Comparison of ENCODE assay signal across 8 mouse cellular contexts in the genomic region with DNA sequence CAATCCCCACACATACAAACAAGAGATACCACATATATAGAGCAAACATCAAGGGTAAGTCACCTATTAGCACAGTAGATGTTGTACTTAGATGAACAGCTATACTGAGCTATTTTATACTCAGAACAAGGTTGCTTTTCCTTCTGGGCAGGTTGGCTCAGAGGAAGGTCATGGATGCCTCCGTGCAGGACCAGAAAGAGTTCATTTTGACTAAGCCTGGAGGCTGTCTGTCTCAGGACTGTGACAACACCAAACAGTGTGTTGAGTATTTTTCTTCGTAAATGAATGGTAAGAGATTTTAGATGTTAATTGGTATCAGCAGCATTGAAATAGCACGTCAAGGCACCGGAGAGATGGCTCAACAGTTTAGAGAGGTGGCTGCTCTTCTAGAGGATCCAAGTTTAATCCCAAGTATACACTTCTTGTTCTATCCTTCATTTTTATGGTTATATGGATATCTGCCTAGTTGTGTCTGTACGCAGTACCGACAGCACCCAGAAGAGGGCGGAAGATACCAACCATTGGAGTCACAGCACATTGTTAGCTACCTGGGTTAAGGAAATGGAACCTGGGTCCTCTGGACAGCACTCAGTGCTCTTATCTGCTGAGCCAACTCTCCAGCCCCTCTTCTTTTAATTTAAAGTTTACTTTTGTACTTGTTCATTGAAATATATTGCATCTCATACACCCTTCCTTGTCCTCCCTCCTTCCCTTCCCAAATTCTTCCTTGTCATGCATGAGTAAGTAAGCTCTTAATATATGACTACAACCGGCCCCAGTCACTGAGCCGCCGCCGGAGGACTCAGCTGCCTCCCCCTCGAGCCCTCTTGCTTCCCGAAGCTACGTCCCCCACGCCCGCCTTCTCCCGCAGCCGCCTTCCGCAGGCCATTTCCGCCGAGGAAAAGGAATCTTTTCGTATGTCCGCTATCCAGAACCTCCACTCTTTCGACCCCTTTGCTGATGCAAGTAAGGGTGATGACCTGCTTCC. TPM values are rescaled to one million over a fixed set of nuclear protein-coding genes. Genes with fewer than 3 reads are reported as not detected.
DNase-seq lines count a peak whose midpoint lies in the region; ATAC-seq and TF ChIP-seq lines count a peak whose summit lies in the region.

No protein-coding gene starts in this region.

- H3K4me2 ChIP-seq in embryonic facial prominence, embryonic 15.5 days (replicated peaks) = peak overlapping the region; percentile 63
- H3K4me2 ChIP-seq in heart, embryonic 11.5 days = peak overlapping the region; percentile 72
- peak overlapping the region; percentile 67 for H3K4me2 ChIP-seq in kidney, embryonic 15.5 days
- peak overlapping the region; percentile 49 for H3K4me2 ChIP-seq in limb, embryonic 15.5 days
- peak overlapping the region; percentile 60 for H3K4me2 ChIP-seq in midbrain, postnatal 0 days (ENCODE audit: low read depth, low read length, poor library complexity, severe bottlenecking)

- H3K27me3 ChIP-seq in embryonic facial prominence, embryonic 15.5 days = no peaks in the 10 kb centered on the region
- no peaks in the 10 kb centered on the region for H3K27me3 ChIP-seq in heart, embryonic 11.5 days (ENCODE audit: control insufficient read depth, insufficient read depth, low read length)
- no peaks in the 10 kb centered on the region for H3K27me3 ChIP-seq in kidney, embryonic 15.5 days
- H3K27me3 ChIP-seq in limb, embryonic 15.5 days = no peaks in the 10 kb centered on the region
- H3K27me3 ChIP-seq in midbrain, postnatal 0 days (ENCODE audit: insufficient read depth, low read length) = no peaks in the 10 kb centered on the region

- no peaks in the 10 kb centered on the region for H3K36me3 ChIP-seq in embryonic facial prominence, embryonic 15.5 days
- H3K36me3 ChIP-seq in heart, embryonic 11.5 days (ENCODE audit: control insufficient read depth, insufficient read depth, low read length) = no peaks in the 10 kb centered on the region
- no peaks in the 10 kb centered on the region for H3K36me3 ChIP-seq in kidney, embryonic 15.5 days
- H3K36me3 ChIP-seq in limb, embryonic 15.5 days = no peaks in the 10 kb centered on the region
- no peaks in the 10 kb centered on the region for H3K36me3 ChIP-seq in midbrain, postnatal 0 days (ENCODE audit: insufficient read depth, low read length)

- ATAC-seq in embryonic facial prominence, embryonic 15.5 days (ENCODE audit: insufficient number of reproducible peaks, low FRiP score, low TSS enrichment, low read depth) = peak; percentile 60; the same call in 1 of the 2 replicates
- peak; percentile 69; the same call in 1 of the 2 replicates for ATAC-seq in heart, embryonic 11.5 days (replicated peaks; ENCODE audit: insufficient number of reproducible peaks, low FRiP score, low TSS enrichment)
- ATAC-seq in kidney, embryonic 15.5 days (replicated peaks; ENCODE audit: low FRiP score) = peak; percentile 90
- no peak for ATAC-seq in limb, embryonic 15.5 days (ENCODE audit: insufficient number of reproducible peaks, low FRiP score, low TSS enrichment, low read depth)
- ATAC-seq in midbrain, postnatal 0 days (ENCODE audit: low FRiP score) = peak; percentile 85

- H3K4me1 ChIP-seq in bone marrow, adult 2 months (ENCODE audit: control insufficient read depth, insufficient read depth, low read length) = no peaks in the 10 kb centered on the region
- no peaks in the 10 kb centered on the region for H3K4me1 ChIP-seq in embryonic facial prominence, embryonic 15.5 days
- no peaks in the 10 kb centered on the region for H3K4me1 ChIP-seq in heart, embryonic 11.5 days (ENCODE audit: control insufficient read depth, insufficient read depth, low read length)
- no peaks in the 10 kb centered on the region for H3K4me1 ChIP-seq in kidney, embryonic 15.5 days
- no peaks in the 10 kb centered on the region for H3K4me1 ChIP-seq in limb, embryonic 15.5 days
- H3K4me1 ChIP-seq in midbrain, postnatal 0 days (ENCODE audit: insufficient read depth, low read length) = no peaks in the 10 kb centered on the region

- H3K9me3 ChIP-seq in embryonic facial prominence, embryonic 15.5 days (replicated peaks) = no peaks in the 10 kb centered on the region
- H3K9me3 ChIP-seq in heart, embryonic 11.5 days (replicated peaks; ENCODE audit: control insufficient read depth, low read length) = no peaks in the 10 kb centered on the region
- no peaks in the 10 kb centered on the region for H3K9me3 ChIP-seq in kidney, embryonic 15.5 days (replicated peaks)
- no peaks in the 10 kb centered on the region for H3K9me3 ChIP-seq in limb, embryonic 15.5 days
- H3K9me3 ChIP-seq in midbrain, postnatal 0 days (ENCODE audit: low read length) = no peaks in the 10 kb centered on the region

- H3K9ac ChIP-seq in embryonic facial prominence, embryonic 15.5 days = no peak overlapping the region
- peak overlapping the region; percentile 49; the same call in 1 of the 2 replicates for H3K9ac ChIP-seq in heart, embryonic 11.5 days (ENCODE audit: low read depth, low read length)
- peak overlapping the region; percentile 35 for H3K9ac ChIP-seq in kidney, embryonic 15.5 days
- no peak overlapping the region for H3K9ac ChIP-seq in limb, embryonic 15.5 days
- peak overlapping the region; percentile 46; the same call in 1 of the 2 replicates for H3K9ac ChIP-seq in midbrain, postnatal 0 days (replicated peaks; ENCODE audit: low read length, poor library complexity, severe bottlenecking)

- WGBS in bone marrow, adult 2 months = 9% methylated on average over 24 of the region's 24 CpGs
- 7% methylated on average over 24 of the region's 24 CpGs for whole genome bisulfite sequencing in embryonic facial prominence, embryonic 15.5 days
- 10% methylated on average over 24 of the region's 24 CpGs for WGBS in heart, embryonic 11.5 days (ENCODE audit: insufficient replicate concordance)
- 8% methylated on average over 24 of the region's 24 CpGs for WGBS in kidney, embryonic 15.5 days
- 8% methylated on average over 24 of the region's 24 CpGs for WGBS in limb, embryonic 15.5 days
- 9% methylated on average over 24 of the region's 24 CpGs for WGBS in midbrain, postnatal 0 days

- no peak overlapping the region for H3K4me3 ChIP-seq in bone marrow, adult 2 months (replicated peaks; ENCODE audit: control insufficient read depth, low read depth, low read length)
- H3K4me3 ChIP-seq in embryonic facial prominence, embryonic 15.5 days (replicated peaks) = peak overlapping the region; percentile 39
- H3K4me3 ChIP-seq in heart, embryonic 11.5 days (ENCODE audit: low read depth, low read length) = peak overlapping the region; percentile 40
- H3K4me3 ChIP-seq in kidney, embryonic 15.5 days (replicated peaks) = peak overlapping the region; percentile 43
- H3K4me3 ChIP-seq in limb, embryonic 15.5 days = peak overlapping the region; percentile 37
- H3K4me3 ChIP-seq in midbrain, postnatal 0 days (ENCODE audit: low read depth, low read length) = peak overlapping the region; percentile 39

- DNase-seq in 416B (ENCODE audit: low read depth) = peak; percentile 57
- DNase-seq in midbrain, postnatal 0 days (ENCODE audit: low spot score) = peak; percentile 79
- DNase-seq in spleen, postnatal 14 days (ENCODE audit: low spot score in 2 of 2) = peak; percentile 45 to 69

- peak; percentile 62 for TF ChIP-seq CTCF in bone marrow, adult 2 months (IDR thresholded peaks at IDR 0.05; ENCODE audit: control insufficient read depth, insufficient read depth, low read length)
- peak; percentile 92 for TF ChIP-seq CTCF in midbrain, postnatal 0 days (IDR thresholded peaks at IDR 0.05)

- H3K27ac ChIP-seq in bone marrow, adult 2 months (ENCODE audit: control insufficient read depth, insufficient read depth, low read depth, low read length, poor library complexity) = no peak overlapping the region
- H3K27ac ChIP-seq in embryonic facial prominence, embryonic 15.5 days (replicated peaks) = no peak overlapping the region
- H3K27ac ChIP-seq in heart, embryonic 11.5 days (ENCODE audit: low read depth, low read length) = no peak overlapping the region
- 0 out of 2 replicates have a peak overlapping the region, but pooled peaks have one; percentile 22 for H3K27ac ChIP-seq in kidney, embryonic 15.5 days
- H3K27ac ChIP-seq in limb, embryonic 15.5 days = no peak overlapping the region
- no peak overlapping the region for H3K27ac ChIP-seq in midbrain, postnatal 0 days (ENCODE audit: low read depth, low read length)

- no peak for TF ChIP-seq POLR2A in bone marrow, adult 2 months (IDR thresholded peaks at IDR 0.05; ENCODE audit: borderline replicate concordance, control insufficient read depth, low read depth, low read length)

RNA-seq across cellular contexts. Expression of a gene that starts 57.7 kb away (rescaled TPM):
- 5.0 and 5.6 TPM in 2 replicates for polyA plus RNA-seq in bone marrow, adult 2 months (2011; ENCODE audit: insufficient read depth, insufficient read length, low replicate concordance, missing spikeins)
- polyA plus RNA-seq in embryonic facial prominence, embryonic 15.5 days (2015; fragmentation: Nextera tagmentation; extraction: Ambion mirVana) = 3.8 and 4.8 TPM in 2 replicates
- polyA plus RNA-seq in heart, embryonic 11.5 days (2014; fragmentation: Nextera tagmentation; extraction: Ambion mirVana) = 1.5 and 5.2 TPM in 2 replicates
- 5.5 and 5.7 TPM in 2 replicates for polyA plus RNA-seq in kidney, embryonic 15.5 days (2015; fragmentation: Nextera tagmentation; extraction: Ambion mirVana)
- 3.9 and 5.5 TPM in 2 replicates for polyA plus RNA-seq in limb, embryonic 15.5 days (2015; fragmentation: Nextera tagmentation; extraction: Ambion mirVana)
- total RNA-seq in midbrain, postnatal 0 days (2014; rRNA removed) = 10.5 and 14.7 TPM in 2 replicates
- polyA plus RNA-seq in midbrain, postnatal 0 days (2015; fragmentation: Nextera tagmentation; extraction: Ambion mirVana) = 6.5 and 7.3 TPM in 2 replicates

Comparison
In these comparisons a context has a peak if more than half of its experiments do, and no peak if none do; other contexts are left out.
1. H3K9ac ChIP-seq: peak in heart, embryonic 11.5 days (single experiment), kidney, embryonic 15.5 days (single experiment) and midbrain, postnatal 0 days (single experiment); none in embryonic facial prominence, embryonic 15.5 days (single experiment) and limb, embryonic 15.5 days (single experiment).
2. Peak in every context shown above with its lines, with median percentiles within 50 percentile points of each other: DNase-seq and H3K4me2 ChIP-seq.